Mouse (Mus musculus): ENCODE data around the gene Fmnl1. TPM values are rescaled to one million over a fixed set of nuclear protein-coding genes. Genes with fewer than 3 reads are reported as not detected.
"Not testable (repeated sequence)": the region's sequence is repeated elsewhere in the genome, so short reads cannot be mapped to it uniquely, and the experiment has no call there.

Gene Fmnl1
- total and polyA plus RNA-seq, 3 experiments: 12.1 to 14.5 (median 14.2) TPM

- Histone ChIP-seq H3K4me3 (no peak overlapping the region), H3K27me3 (ENCODE audit: control insufficient read depth, insufficient read depth, low read length) (no peaks in the 10 kb centered on the region), H3K4me1 (ENCODE audit: control insufficient read depth, insufficient read depth, low read length) (peaks cover 7% of the 10 kb centered on the region; the same call in 1 of the 2 replicates), H3K79me2 (replicated peaks; ENCODE audit: control insufficient read depth, insufficient read depth, low read length) (no peaks in the 10 kb centered on the region), H3K27ac (no peak overlapping the region), H3K36me3 (ENCODE audit: control insufficient read depth, insufficient read depth, low read length) (no peaks in the 10 kb centered on the region), H3K9ac (ENCODE audit: low read depth, low read length) (no peak overlapping the region)
- intact Hi-C loops (cut with DNase I): no loop called here
- DNase-seq: no peak
- 92% methylated on average over 6 of the region's 6 CpGs for WGBS
- TF ChIP-seq EP300 (IDR thresholded peaks at IDR 0.05; ENCODE audit: insufficient read depth, low read depth, low read length) (no peak), POLR2A (IDR thresholded peaks at IDR 0.05; ENCODE audit: insufficient read depth, low read depth, low read length) (no peak), CTCF (IDR thresholded peaks at IDR 0.05) (no peak)
Observed at GRCm38 (mm10) chr11:103221437-103221836, 50.5 kb downstream of the Fmnl1 start.

GRCm38 (mm10) chr11:103222718-103223117 lies 51.8 kb downstream of the Fmnl1 start:
- H3K4me1 ChIP-seq (ENCODE audit: control insufficient read depth, insufficient read depth, low read length); H3K79me2 ChIP-seq (replicated peaks; ENCODE audit: control insufficient read depth, insufficient read depth, low read length); DNase-seq; intact Hi-C loops (cut with DNase I); H3K27me3 ChIP-seq (ENCODE audit: control insufficient read depth, insufficient read depth, low read length); H3K36me3 ChIP-seq (ENCODE audit: control insufficient read depth, insufficient read depth, low read length); H3K4me3 ChIP-seq; H3K9ac ChIP-seq (ENCODE audit: low read depth, low read length): not testable (repeated sequence)
- H3K27ac ChIP-seq: peak overlapping the region; percentile 81
- 87% methylated on average over 4 of the region's 4 CpGs for WGBS

- 54% methylated on average over 10 of the region's 10 CpGs for WGBS
- no peaks in the 10 kb centered on the region for H3K79me2 ChIP-seq (replicated peaks; ENCODE audit: control insufficient read depth, insufficient read depth, low read length)
- peaks cover 7% of the 10 kb centered on the region; the same call in 1 of the 2 replicates for H3K4me1 ChIP-seq (ENCODE audit: control insufficient read depth, insufficient read depth, low read length)
- peak overlapping the region; percentile 81 for H3K27ac ChIP-seq
- peak; percentile 63 for TF ChIP-seq POLR2A (IDR thresholded peaks at IDR 0.05; ENCODE audit: insufficient read depth, low read depth, low read length)
- TF ChIP-seq CTCF (IDR thresholded peaks at IDR 0.05): no peak
- TF ChIP-seq EP300 (IDR thresholded peaks at IDR 0.05; ENCODE audit: insufficient read depth, low read depth, low read length): 0 out of 2 replicates have a peak, but pooled peaks have one; percentile 13
- DNase-seq: peak; percentile 45 to 47
- no peaks in the 10 kb centered on the region for H3K27me3 ChIP-seq (ENCODE audit: control insufficient read depth, insufficient read depth, low read length)
- H3K36me3 ChIP-seq (ENCODE audit: control insufficient read depth, insufficient read depth, low read length): no peaks in the 10 kb centered on the region
- intact Hi-C loops (cut with DNase I): no loop called here
- no peak overlapping the region for H3K9ac ChIP-seq (ENCODE audit: low read depth, low read length)
- peak overlapping the region; percentile 28; the same call in 1 of the 2 replicates for H3K4me3 ChIP-seq
Observed at GRCm38 (mm10) chr11:103223444-103223843, 52.5 kb downstream of the Fmnl1 start.

- DNase-seq: peak; percentile 65 to 68
- 43% methylated on average over 18 of the region's 18 CpGs for WGBS
- H3K9ac ChIP-seq (ENCODE audit: low read depth, low read length): peak overlapping the region; percentile 28
- no peaks in the 10 kb centered on the region for H3K27me3 ChIP-seq (ENCODE audit: control insufficient read depth, insufficient read depth, low read length)
- H3K27ac ChIP-seq: peak overlapping the region; percentile 81
- H3K4me3 ChIP-seq: peak overlapping the region; percentile 28; the same call in 1 of the 2 replicates
- peak; percentile 23; the same call in 1 of the 2 replicates for TF ChIP-seq POLR2A (IDR thresholded peaks at IDR 0.05; ENCODE audit: insufficient read depth, low read depth, low read length)
- TF ChIP-seq EP300 (IDR thresholded peaks at IDR 0.05; ENCODE audit: insufficient read depth, low read depth, low read length): no peak
- H3K79me2 ChIP-seq (replicated peaks; ENCODE audit: control insufficient read depth, insufficient read depth, low read length): no peaks in the 10 kb centered on the region
- H3K36me3 ChIP-seq (ENCODE audit: control insufficient read depth, insufficient read depth, low read length): no peaks in the 10 kb centered on the region
- H3K4me1 ChIP-seq (ENCODE audit: control insufficient read depth, insufficient read depth, low read length): peaks cover 7% of the 10 kb centered on the region; the same call in 1 of the 2 replicates
- intact Hi-C loops (cut with DNase I): loop anchor here (2.0 kb wide), 1 partner anchor 47 kb away; no protein-coding TSS in a partner anchor
Observed at GRCm38 (mm10) chr11:103223951-103224456, 53.1 kb downstream of the Fmnl1 start.

- DNase-seq: no peak
- 100% methylated on average over 2 of the region's 2 CpGs for WGBS
- Histone ChIP-seq H3K36me3 (ENCODE audit: control insufficient read depth, insufficient read depth, low read length) (no peaks in the 10 kb centered on the region), H3K4me3 (no peak overlapping the region), H3K27ac (no peak overlapping the region), H3K27me3 (ENCODE audit: control insufficient read depth, insufficient read depth, low read length) (no peaks in the 10 kb centered on the region), H3K4me1 (ENCODE audit: control insufficient read depth, insufficient read depth, low read length) (no peaks in the 10 kb centered on the region; the same call in 1 of the 2 replicates), H3K79me2 (replicated peaks; ENCODE audit: control insufficient read depth, insufficient read depth, low read length) (no peaks in the 10 kb centered on the region), H3K9ac (ENCODE audit: low read depth, low read length) (no peak overlapping the region)
- intact Hi-C loops (cut with DNase I): no loop called here
- TF ChIP-seq POLR2A (IDR thresholded peaks at IDR 0.05; ENCODE audit: insufficient read depth, low read depth, low read length) (no peak), CTCF (IDR thresholded peaks at IDR 0.05) (peak; percentile 51), EP300 (IDR thresholded peaks at IDR 0.05; ENCODE audit: insufficient read depth, low read depth, low read length) (no peak)
Observed at GRCm38 (mm10) chr11:103229608-103230007, 58.7 kb downstream of the Fmnl1 start.

- peak in 1 of 2 experiments; percentile 53 for DNase-seq
- Histone ChIP-seq H3K36me3 (ENCODE audit: control insufficient read depth, insufficient read depth, low read length) (no peaks in the 10 kb centered on the region), H3K79me2 (replicated peaks; ENCODE audit: control insufficient read depth, insufficient read depth, low read length) (no peaks in the 10 kb centered on the region), H3K4me3 (no peak overlapping the region), H3K27me3 (ENCODE audit: control insufficient read depth, insufficient read depth, low read length) (no peaks in the 10 kb centered on the region), H3K27ac (no peak overlapping the region), H3K4me1 (ENCODE audit: control insufficient read depth, insufficient read depth, low read length) (no peaks in the 10 kb centered on the region; the same call in 1 of the 2 replicates), H3K9ac (ENCODE audit: low read depth, low read length) (no peak overlapping the region)
- intact Hi-C loops (cut with DNase I): no loop called here
- WGBS: 85% methylated on average over 19 of the region's 19 CpGs
- TF ChIP-seq CTCF (IDR thresholded peaks at IDR 0.05) (no peak), POLR2A (IDR thresholded peaks at IDR 0.05; ENCODE audit: insufficient read depth, low read depth, low read length) (no peak), EP300 (IDR thresholded peaks at IDR 0.05; ENCODE audit: insufficient read depth, low read depth, low read length) (no peak)
Observed at GRCm38 (mm10) chr11:103230626-103231025, 59.7 kb downstream of the Fmnl1 start.
